Mouse (Mus musculus) neutrophil, adult 83 days (primary cell): ENCODE data around the gene H2bfm. TPM values are rescaled to one million over a fixed set of nuclear protein-coding genes. Genes with fewer than 3 reads are reported as not detected.

Experiments
- total RNA-seq, 2 experiments: library from RNA; stranded (reverse); gene quantifications; one replicate each; pipeline ENCODE4 v1.2.4; 2023

The H2bfm gene
- not detected for total RNA-seq

DNA sequence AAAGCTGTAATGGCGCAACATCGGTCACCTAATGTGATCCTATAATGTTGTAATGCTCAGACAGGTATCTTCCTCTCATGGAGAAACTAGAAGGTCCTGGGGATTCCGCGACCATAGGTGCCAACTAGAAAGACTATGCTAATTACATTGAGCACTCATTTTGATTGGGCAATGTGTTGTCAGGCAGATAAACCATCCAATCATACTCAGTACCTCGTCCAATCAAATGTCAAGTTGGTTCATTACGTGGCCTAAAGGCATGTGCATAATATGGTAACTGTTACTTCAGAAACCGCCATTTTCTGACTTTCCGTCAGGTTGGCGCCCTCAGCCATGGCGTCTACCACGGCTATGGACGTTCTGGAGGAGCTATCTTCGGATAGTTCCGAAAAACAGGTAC, at the start of gene H2bfm:
Gene H2bfm, plus strand, starts transcription at position 295 of the 400 bp plus-strand sequence.

DNA sequence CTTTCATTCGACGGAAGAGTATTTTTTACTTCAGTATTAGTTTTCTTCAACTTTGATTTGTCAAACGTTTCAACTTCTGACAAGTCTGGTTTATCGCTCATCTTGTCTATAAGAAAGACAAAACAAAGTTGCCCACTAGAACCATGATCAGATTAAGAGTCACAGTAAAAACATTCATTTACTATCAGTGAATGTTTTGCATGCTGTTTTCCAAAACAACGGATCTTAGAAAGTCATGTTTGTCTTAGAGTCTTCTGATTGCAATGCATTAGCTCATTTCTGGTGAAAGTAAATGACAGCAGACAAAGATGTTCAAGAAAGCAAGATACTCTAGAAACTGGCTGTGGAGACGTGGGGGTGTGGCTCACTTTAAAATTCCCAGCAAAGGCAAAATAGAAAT, 48.3 kb downstream of the H2bfm start, which contains the start of gene Tmsb15b2:
Gene Tmsb15b2, minus strand, starts transcription at position 101 of the 400 bp plus-strand sequence.

DNA sequence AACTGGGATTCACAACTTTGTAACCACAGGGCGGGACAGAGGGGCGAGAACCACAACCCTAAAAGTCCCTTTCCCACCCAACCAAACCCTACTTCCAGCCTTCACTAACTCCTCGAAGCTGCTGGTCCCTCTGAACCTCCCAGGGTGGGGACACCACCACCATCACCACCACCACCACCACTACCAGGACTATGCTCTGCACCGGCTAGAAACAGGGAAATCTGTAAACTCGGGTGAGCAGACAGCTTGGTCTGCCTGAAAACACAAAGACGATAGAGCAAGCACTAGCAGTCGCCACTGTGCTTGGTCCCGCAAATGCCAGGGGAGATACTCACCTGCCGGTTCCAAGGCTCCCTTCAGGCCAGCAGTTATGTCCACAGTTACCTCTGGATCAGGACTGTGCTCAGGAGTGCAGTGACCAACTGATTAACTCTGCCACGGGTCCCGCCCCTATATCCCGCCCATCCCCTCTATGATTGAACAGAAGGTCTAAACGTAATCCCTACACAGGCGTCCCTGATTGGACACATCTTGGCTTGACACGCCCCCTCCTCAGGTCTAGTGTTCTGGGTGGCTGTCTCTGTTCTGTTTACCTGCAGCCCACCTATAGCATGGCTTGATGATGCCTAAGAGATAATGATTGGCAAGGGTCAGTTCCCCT, 49.4 kb downstream of the H2bfm start, which contains the start of the genes Tmsb15l and Tmsb15b1:
Gene Tmsb15l, minus strand, starts transcription at position 446 of the 661 bp plus-strand sequence.
Gene Tmsb15b1, minus strand, starts transcription at position 451 of the 661 bp plus-strand sequence.

Other genes starting within 250 kb of the H2bfm start
- gene Tceal1, start 219.3 kb upstream of the H2bfm start, total RNA-seq: under 1 TPM in 1 of 2 experiments, not detected in 1; 0.13 TPM
- gene Morf4l2, start 183.6 kb upstream of the H2bfm start, total RNA-seq: 100 to 1,000 TPM in 1 of 2 experiments, 10 to 100 TPM in 1; 97.3 to 116 TPM
- gene Glra4, start 147.2 kb upstream of the H2bfm start, total RNA-seq: not detected
- gene Plp1, start 104.7 kb upstream of the H2bfm start, total RNA-seq: under 1 TPM; 0.15 to 0.22 TPM
- gene Rab9b, start 58.6 kb upstream of the H2bfm start, total RNA-seq: not detected
- 1 to 10 TPM; 2.1 to 6.0 TPM for gene Tmsb15b2, start 48.2 kb downstream of the H2bfm start, total RNA-seq
- not detected for gene Tmsb15l, start 49.5 kb downstream of the H2bfm start, total RNA-seq
- 1 to 10 TPM in 1 of 2 experiments, not detected in 1; 1.8 TPM for gene Tmsb15b1, start 49.5 kb downstream of the H2bfm start, total RNA-seq
- not detected for gene Zcchc18, start 65.8 kb downstream of the H2bfm start, total RNA-seq
- gene Slc25a53, start 111.0 kb downstream of the H2bfm start, total RNA-seq: 1 to 10 TPM; 3.0 to 7.5 TPM
- gene Fam199x, start 122.3 kb downstream of the H2bfm start, total RNA-seq: 1 to 10 TPM; 3.1 to 3.4 TPM
- gene Esx1, start 194.8 kb downstream of the H2bfm start, total RNA-seq: not detected